12 mouse cellular contexts compared by ENCODE assay signal in genomic region chrX:155724157-155724556, GRCm38 (mm10).
"Had no signal": no experiment of that assay in that cellular context is flagged by ENCODE, and none has a peak within 500 bp of the region (broad histone marks: within the 10 kb centered on the region; RNA-seq: fewer than 3 reads in every experiment).

No protein-coding gene starts in this region.

- DNase-seq: retina, postnatal 1 day; right cerebral cortex, adult 18-20 months; right cerebral cortex, postnatal 14 days; right cerebral cortex, postnatal 25 days; right cerebral cortex, postnatal 4 days; spleen, adult 18-20 months; thymus, adult 18-20 months; thymus, adult 2 months; thymus, postnatal 14 days; thymus, postnatal 25 days; thymus, postnatal 36 days; thymus, postnatal 4 days had no signal
